Mouse (Mus musculus) urinary bladder, postnatal 25 days (tissue): ENCODE data around the gene Clk2.
"Not testable (repeated sequence)": the region's sequence is repeated elsewhere in the genome, so short reads cannot be mapped to it uniquely, and the experiment has no call there.

Source experiments
- DNase-seq: peaks from one replicate; pipeline ENCODE4 v3.0.0; 2022; ENCODE audit warnings: low spot score

The Clk2 gene

GRCm38 (mm10) chr3:89159616-89160344, 4.8 kb upstream of the Clk2 start, which contains the start of gene Hcn3:
Gene Hcn3, minus strand, starts transcription at chr3:89160196.
- peak; percentile 47 for DNase-seq

GRCm38 (mm10) chr3:89161207-89161606, 3.4 kb upstream of the Clk2 start:
- not testable (repeated sequence) for DNase-seq

GRCm38 (mm10) chr3:89161786-89162185, 2.8 kb upstream of the Clk2 start:
- no peak for DNase-seq

- DNase-seq = no peak
These were observed 1.5 kb upstream of the Clk2 start for GRCm38 (mm10) chr3:89163123-89163522.

GRCm38 (mm10) chr3:89163643-89164245, 851 bp upstream of the Clk2 start:
- no peak for DNase-seq

- no peak for DNase-seq
These were observed 774 bp downstream of the Clk2 start for GRCm38 (mm10) chr3:89165268-89165870.

GRCm38 (mm10) chr3:89166945-89167344, 2.4 kb downstream of the Clk2 start:
- no peak for DNase-seq

GRCm38 (mm10) chr3:89174844-89175243, 10.2 kb downstream of the Clk2 start:
- DNase-seq = no peak

- DNase-seq = no peak
These were observed 10.9 kb downstream of the Clk2 start for GRCm38 (mm10) chr3:89175544-89175943.

GRCm38 (mm10) chr3:89176421-89176820, 11.8 kb downstream of the Clk2 start:
- DNase-seq = no peak

GRCm38 (mm10) chr3:89177242-89178106, 12.9 kb downstream of the Clk2 start, which contains the start of gene Scamp3:
Gene Scamp3, plus strand, starts transcription at chr3:89177473.
- peak; percentile 76 for DNase-seq

GRCm38 (mm10) chr3:89178107-89178385, 13.5 kb downstream of the Clk2 start:
- no peak for DNase-seq

GRCm38 (mm10) chr3:89179056-89179455, 14.5 kb downstream of the Clk2 start:
- DNase-seq = no peak

- DNase-seq = no peak
These were observed 17.3 kb downstream of the Clk2 start for GRCm38 (mm10) chr3:89181749-89182500.

GRCm38 (mm10) chr3:89182531-89183057, 18.0 kb downstream of the Clk2 start:
- no peak for DNase-seq

GRCm38 (mm10) chr3:89183058-89183958, 18.7 kb downstream of the Clk2 start, which contains the start of gene Fam189b:
Gene Fam189b, plus strand, starts transcription at chr3:89183143.
- DNase-seq = peak; percentile 66

- no peak for DNase-seq
These were observed 19.3 kb downstream of the Clk2 start for GRCm38 (mm10) chr3:89183959-89184315.

GRCm38 (mm10) chr3:89187197-89187596, 22.6 kb downstream of the Clk2 start:
- DNase-seq = no peak

- no peak for DNase-seq
These were observed 23.3 kb downstream of the Clk2 start for GRCm38 (mm10) chr3:89187690-89188477.

- DNase-seq = no peak
These were observed 23.9 kb downstream of the Clk2 start for GRCm38 (mm10) chr3:89188478-89188875.
